Mouse (Mus musculus) hindlimb bud, embryonic 11.5 days (tissue): ENCODE data around the gene Gemin5.

Source experiments
- DNase-seq: peaks from one replicate; pipeline ENCODE4 v3.0.0-alpha.2; 2012; ENCODE audit warnings: low read depth, low spot score; ENCODE audit errors: extremely low spot score

Gene Gemin5

GRCm38 (mm10) chr11:58171459-58172091 lies 3.2 kb upstream of the Gemin5 start, which contains the start of gene Mrpl22:
Mrpl22 (plus strand) TSS chr11:58171661.
- DNase-seq = peak; percentile 98

- no peak for DNase-seq
These were observed 1.3 kb upstream of the Gemin5 start for GRCm38 (mm10) chr11:58169666-58170065.

GRCm38 (mm10) chr11:58167822-58168166 lies 545 bp downstream of the Gemin5 start:
- no peak for DNase-seq

- no peak for DNase-seq
These were observed 3.3 kb downstream of the Gemin5 start for GRCm38 (mm10) chr11:58165072-58165471.

GRCm38 (mm10) chr11:58156871-58157270 lies 11.5 kb downstream of the Gemin5 start:
- no peak for DNase-seq

- DNase-seq = no peak
These were observed 12.9 kb downstream of the Gemin5 start for GRCm38 (mm10) chr11:58155458-58155857.

- no peak for DNase-seq
These were observed 22.1 kb downstream of the Gemin5 start for GRCm38 (mm10) chr11:58146241-58146640.

- no peak for DNase-seq
These were observed 24.5 kb downstream of the Gemin5 start for GRCm38 (mm10) chr11:58143704-58144426.

GRCm38 (mm10) chr11:58139466-58139865 lies 28.9 kb downstream of the Gemin5 start:
- no peak for DNase-seq

GRCm38 (mm10) chr11:58138821-58139220 lies 29.5 kb downstream of the Gemin5 start:
- DNase-seq = no peak

- no peak for DNase-seq
These were observed 31.7 kb downstream of the Gemin5 start for GRCm38 (mm10) chr11:58136677-58137076.

- DNase-seq = no peak
These were observed 33.0 kb downstream of the Gemin5 start for GRCm38 (mm10) chr11:58135296-58135695.

- DNase-seq = no peak
These were observed 33.5 kb downstream of the Gemin5 start for GRCm38 (mm10) chr11:58134869-58135268.

- DNase-seq = no peak
These were observed 36.3 kb downstream of the Gemin5 start for GRCm38 (mm10) chr11:58132026-58132425.

- no peak for DNase-seq
These were observed 39.0 kb downstream of the Gemin5 start for GRCm38 (mm10) chr11:58129302-58129843.

- DNase-seq = no peak
These were observed 40.8 kb downstream of the Gemin5 start for GRCm38 (mm10) chr11:58127544-58127943.

- no peak for DNase-seq
These were observed 41.8 kb downstream of the Gemin5 start for GRCm38 (mm10) chr11:58126397-58127160.

GRCm38 (mm10) chr11:58125021-58125420 lies 43.3 kb downstream of the Gemin5 start:
- DNase-seq = no peak

GRCm38 (mm10) chr11:58123711-58124110 lies 44.6 kb downstream of the Gemin5 start:
- no peak for DNase-seq

GRCm38 (mm10) chr11:58121351-58121750 lies 47.0 kb downstream of the Gemin5 start:
- no peak for DNase-seq

- no peak for DNase-seq
These were observed 47.7 kb downstream of the Gemin5 start for GRCm38 (mm10) chr11:58120655-58121054.
